Mouse (Mus musculus) kidney, postnatal 36 days (tissue): ENCODE measurements around the gene Cd274.
A peak's percentile ranks its signal among the peaks of the same experiment; 100 is the strongest.
"Not testable (repeated sequence)": the region's sequence is repeated elsewhere in the genome, so short reads cannot be mapped to it uniquely, and the experiment has no call there.

Source experiments
- DNase-seq, 2 experiments: peaks; one replicate each; pipeline ENCODE4 v3.0.0; 2021 to 2022; ENCODE audit warnings: mixed read lengths in 2 of 2

The Cd274 gene

GRCm38 (mm10) chr19:29396353-29396752 lies 29.1 kb downstream of the Cd274 start:
- no peak for DNase-seq

- no peak for DNase-seq
Observed at GRCm38 (mm10) chr19:29399786-29400185, 32.5 kb downstream of the Cd274 start.

GRCm38 (mm10) chr19:29400466-29400865 lies 33.2 kb downstream of the Cd274 start:
- no peak for DNase-seq

- DNase-seq, result no peak
Observed at GRCm38 (mm10) chr19:29402621-29403020, 35.4 kb downstream of the Cd274 start.

GRCm38 (mm10) chr19:29403251-29403650 lies 36.0 kb downstream of the Cd274 start:
- no peak for DNase-seq

GRCm38 (mm10) chr19:29405388-29405787 lies 38.1 kb downstream of the Cd274 start:
- no peak for DNase-seq

- no peak for DNase-seq
Observed at GRCm38 (mm10) chr19:29406042-29407017, 39.1 kb downstream of the Cd274 start.

GRCm38 (mm10) chr19:29410619-29411018 lies 43.4 kb downstream of the Cd274 start, which contains the start of gene Pdcd1lg2:
Pdcd1lg2 (plus strand) TSS chr19:29410919.
- DNase-seq, result no peak

GRCm38 (mm10) chr19:29412476-29413420 lies 45.5 kb downstream of the Cd274 start:
- DNase-seq, result peak in 1 of 2 experiments; percentile 18

GRCm38 (mm10) chr19:29414513-29414912 lies 47.3 kb downstream of the Cd274 start:
- no peak for DNase-seq

GRCm38 (mm10) chr19:29414917-29415316 lies 47.7 kb downstream of the Cd274 start:
- not testable (repeated sequence) for DNase-seq

GRCm38 (mm10) chr19:29416393-29416902 lies 49.2 kb downstream of the Cd274 start:
- no peak for DNase-seq

GRCm38 (mm10) chr19:29417188-29417587 lies 49.9 kb downstream of the Cd274 start:
- DNase-seq, result no peak

GRCm38 (mm10) chr19:29417894-29418293 lies 50.6 kb downstream of the Cd274 start:
- DNase-seq, result no peak

GRCm38 (mm10) chr19:29418661-29419115 lies 51.4 kb downstream of the Cd274 start:
- peak; percentile 1 to 26 for DNase-seq

GRCm38 (mm10) chr19:29419506-29419905 lies 52.3 kb downstream of the Cd274 start:
- DNase-seq, result peak; percentile 1 to 6

GRCm38 (mm10) chr19:29419946-29420345 lies 52.7 kb downstream of the Cd274 start:
- peak in 1 of 2 experiments; percentile 5 for DNase-seq

GRCm38 (mm10) chr19:29420397-29420796 lies 53.1 kb downstream of the Cd274 start:
- no peak for DNase-seq

- no peak for DNase-seq
Observed at GRCm38 (mm10) chr19:29422013-29422645, 54.9 kb downstream of the Cd274 start.

- no peak for DNase-seq
Observed at GRCm38 (mm10) chr19:29422796-29423195, 55.5 kb downstream of the Cd274 start.

- no peak for DNase-seq
Observed at GRCm38 (mm10) chr19:29430516-29430915, 63.3 kb downstream of the Cd274 start.

GRCm38 (mm10) chr19:29430953-29431352 lies 63.7 kb downstream of the Cd274 start:
- no peak for DNase-seq
